Mouse (Mus musculus) macrophage (primary cell): ENCODE results near the gene F12. TPM values are rescaled to one million over a fixed set of nuclear protein-coding genes. Genes with fewer than 3 reads are reported as not detected.

Experiments
- H3K27ac ChIP-seq: fragments of 350-480 bp; formaldehyde crosslinking; 2 replicates; pipeline ENCODE4 v1.9.0; 2021
- H3K36me3 ChIP-seq: fragments of 350-480 bp; formaldehyde crosslinking; 2 replicates; pipeline ENCODE4 v1.9.0; 2021; ENCODE audit errors: inconsistent target
- H3K4me3 ChIP-seq: fragments of 350-480 bp; formaldehyde crosslinking; 2 replicates; pipeline ENCODE4 v1.9.0; 2021; ENCODE audit errors: inconsistent target
- H3K79me2 ChIP-seq: fragments of 350-480 bp; formaldehyde crosslinking; 2 replicates; pipeline ENCODE4 v1.9.0; 2021; ENCODE audit errors: inconsistent target
- WGBS: methylation state at CpG from one replicate; pipeline ENCODE4 v1.1.7; 2026; ENCODE audit warnings: inconsistent platforms; ENCODE audit not compliant: missing documents; 5-methylcytosine and 5-hydroxymethylcytosine counted together
- polyA plus RNA-seq: library from polyadenylated mRNA; stranded (reverse); fragments of 250-400 nt; gene quantifications from 3 replicates; pipeline ENCODE4 v1.2.4, GENCODE M21; 2018; ENCODE audit warnings: inconsistent platforms
- total RNA-seq, 78 experiments: library from RNA; depleted of rRNA; stranded (reverse); fragments of 250-400 nt; gene quantifications; 1 replicate in 9 of 78; 2 replicates in 24 of 78; 3 replicates in 43 of 78; 4 replicates in 2 of 78; pipeline ENCODE4 v1.2.4; 2018; ENCODE audit warnings: inconsistent platforms in 56 of 78

Gene F12
- total RNA-seq (2018; cell fraction: chromatin; rRNA removed): not detected
- not detected for total RNA-seq (2018; cell fraction: cytosol; rRNA removed)
- total RNA-seq (2018; cell fraction: nucleus; rRNA removed): not detected
- polyA plus RNA-seq: not detected in 3 replicates

GRCm38 (mm10) chr13:55426613-55427012 is at the start of gene F12:
TSS of gene F12 (minus strand) at chr13:55426793.
- Histone ChIP-seq H3K36me3 (no peaks in the 10 kb centered on the region), H3K27ac (no peak within 1 kb of the TSS), H3K79me2 (no peaks in the 10 kb centered on the region), H3K4me3 (no peak within 1 kb of the TSS)
- 96% methylated on average over 10 of the region's 10 CpGs for WGBS

GRCm38 (mm10) chr13:55476256-55476655 is 49.7 kb upstream of the F12 start:
- 98% methylated on average over 6 of the region's 8 CpGs for WGBS
- Histone ChIP-seq H3K36me3 (no peaks in the 10 kb centered on the region), H3K4me3 (no peak overlapping the region), H3K79me2 (no peaks in the 10 kb centered on the region), H3K27ac (no peak overlapping the region)

- 93% methylated on average over 5 of the region's 5 CpGs for WGBS
- no peak overlapping the region for H3K27ac ChIP-seq
- no peaks in the 10 kb centered on the region for H3K36me3 ChIP-seq
- no peaks in the 10 kb centered on the region for H3K79me2 ChIP-seq
- no peak overlapping the region for H3K4me3 ChIP-seq
Measured at GRCm38 (mm10) chr13:55475750-55476149, 49.2 kb upstream of the F12 start.

- no peaks in the 10 kb centered on the region for H3K36me3 ChIP-seq
- H3K27ac ChIP-seq: no peak overlapping the region
- 16% methylated on average over 5 of the region's 5 CpGs for WGBS
- no peaks in the 10 kb centered on the region for H3K79me2 ChIP-seq
- no peak overlapping the region for H3K4me3 ChIP-seq
Measured at GRCm38 (mm10) chr13:55474621-55475069, 48.1 kb upstream of the F12 start.

DNA sequence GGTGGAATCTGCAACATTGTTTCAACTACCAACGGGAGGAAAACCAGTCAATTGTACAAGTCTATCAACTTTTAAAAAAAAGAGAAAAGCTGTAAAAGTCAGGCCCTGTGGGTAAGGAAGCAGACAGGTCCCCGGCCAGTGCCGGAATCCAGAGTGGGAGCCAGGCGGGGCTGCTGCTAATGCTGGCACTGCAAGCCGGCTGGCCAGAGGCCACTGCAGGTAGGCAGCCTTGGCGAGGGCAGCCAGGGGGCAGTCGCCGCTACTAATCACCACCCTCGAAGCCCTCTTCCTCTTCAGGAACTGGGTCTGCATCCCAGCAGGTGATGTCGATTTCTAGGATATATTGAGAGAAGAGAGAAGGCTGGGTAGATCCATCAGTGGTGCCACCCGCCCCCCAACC is 47.4 kb upstream of the F12 start:
- H3K4me3 ChIP-seq: no peak overlapping the region
- whole genome bisulfite sequencing: 53% methylated on average over 11 of the region's 11 CpGs
- H3K36me3 ChIP-seq: no peaks in the 10 kb centered on the region
- no peak overlapping the region for H3K27ac ChIP-seq
- H3K79me2 ChIP-seq: no peaks in the 10 kb centered on the region

DNA sequence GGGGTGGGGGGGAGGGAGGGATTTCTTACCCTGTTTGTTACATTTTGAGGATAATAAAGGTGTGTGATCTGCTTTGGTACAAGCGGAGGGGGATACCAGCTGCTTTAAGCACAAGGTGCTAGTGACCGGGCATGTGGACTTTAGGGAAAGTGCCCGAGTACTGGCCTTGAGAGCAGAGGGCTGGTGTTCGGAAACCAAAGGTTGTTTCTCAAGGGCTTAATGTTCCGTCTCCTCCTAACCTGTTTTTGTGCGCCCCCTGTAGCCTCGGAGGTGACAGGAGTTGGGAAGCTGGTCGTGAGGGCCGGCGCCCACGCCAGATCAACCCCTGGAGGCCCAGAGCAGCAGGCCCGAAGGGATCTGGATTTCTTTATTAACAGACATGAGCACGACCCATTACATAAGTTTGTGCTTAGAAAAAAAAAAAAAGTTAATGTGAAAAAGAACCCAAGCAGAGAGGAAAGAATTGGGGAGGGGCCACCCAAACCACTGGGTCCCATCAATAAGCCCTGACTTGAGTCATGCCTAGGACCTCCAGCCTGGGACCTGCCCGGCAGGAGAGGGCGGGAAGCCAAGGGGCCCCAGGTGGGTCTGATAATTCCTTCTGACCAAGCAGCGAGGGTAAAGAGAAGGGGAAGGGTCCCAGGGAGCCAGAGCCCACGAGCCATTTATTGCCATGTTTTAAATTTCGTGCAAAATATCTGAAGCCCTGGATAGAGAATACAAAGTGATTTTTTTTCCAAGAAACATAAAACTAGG is 46.7 kb upstream of the F12 start:
- H3K27ac ChIP-seq: no peak overlapping the region
- no peak overlapping the region for H3K4me3 ChIP-seq
- WGBS: 37% methylated on average over 18 of the region's 18 CpGs
- no peaks in the 10 kb centered on the region for H3K79me2 ChIP-seq
- no peaks in the 10 kb centered on the region for H3K36me3 ChIP-seq

DNA sequence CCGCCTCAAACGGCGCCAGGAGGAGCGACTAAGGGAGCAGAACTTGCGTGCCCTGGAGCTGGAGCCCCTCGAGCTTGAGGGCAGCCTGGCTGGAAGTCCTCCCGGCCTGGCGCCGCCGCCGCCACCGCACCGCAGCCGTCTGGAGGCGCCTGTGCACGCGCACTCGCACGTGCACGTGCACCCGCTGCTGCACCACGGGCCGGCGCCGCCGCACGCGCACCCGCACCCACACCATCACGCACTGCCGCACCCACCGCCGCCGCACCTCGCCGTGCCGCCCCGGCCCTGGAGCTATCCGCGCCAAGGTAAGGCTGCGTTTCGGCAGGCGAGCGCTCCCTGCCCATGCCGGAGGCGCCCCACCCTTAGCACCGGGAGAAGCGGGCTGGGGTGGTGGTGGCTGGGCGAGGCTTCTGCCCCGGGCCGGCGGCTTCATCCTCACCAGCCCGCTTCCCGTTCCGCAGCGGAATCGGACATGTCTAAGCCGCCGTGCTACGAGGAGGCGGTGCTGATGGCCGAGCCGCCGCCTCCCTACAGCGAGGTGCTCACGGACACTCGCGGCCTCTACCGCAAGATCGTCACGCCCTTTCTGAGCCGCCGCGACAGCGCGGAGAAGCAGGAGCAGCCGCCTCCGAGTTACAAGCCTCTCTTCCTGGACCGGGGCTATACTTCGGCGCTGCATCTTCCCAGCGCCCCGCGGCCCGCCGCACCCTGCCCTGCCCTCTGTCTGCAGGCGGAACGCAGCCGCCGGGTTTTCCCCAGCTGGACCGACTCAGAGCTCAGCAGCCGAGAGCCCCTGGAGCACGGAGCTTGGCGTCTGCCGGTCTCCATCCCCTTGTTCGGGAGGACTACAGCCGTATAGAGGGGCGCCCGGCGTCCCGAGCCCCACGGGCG is 45.8 kb upstream of the F12 start:
- Histone ChIP-seq H3K36me3 (no peaks in the 10 kb centered on the region), H3K27ac (no peak overlapping the region), H3K4me3 (no peak overlapping the region), H3K79me2 (no peaks in the 10 kb centered on the region)
- WGBS: 1% methylated on average over 100 of the region's 103 CpGs

DNA sequence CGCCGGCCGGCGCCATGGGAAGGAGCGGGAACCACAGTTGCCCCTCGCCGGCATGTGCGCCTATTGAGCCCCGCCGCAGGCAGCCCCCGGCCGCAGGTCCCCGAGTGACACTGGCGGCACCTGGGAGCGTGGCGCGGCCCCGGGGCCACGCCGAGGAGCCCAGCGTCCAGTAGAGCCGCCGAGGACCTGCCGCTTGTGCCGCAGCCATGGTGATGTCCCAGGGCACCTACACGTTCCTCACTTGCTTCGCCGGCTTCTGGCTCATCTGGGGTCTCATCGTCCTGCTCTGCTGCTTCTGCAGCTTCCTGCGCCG is 45.2 kb upstream of the F12 start:
- WGBS: under 1% methylated on average over 31 of the region's 31 CpGs
- H3K27ac ChIP-seq: no peak overlapping the region
- H3K36me3 ChIP-seq: no peaks in the 10 kb centered on the region
- H3K79me2 ChIP-seq: no peaks in the 10 kb centered on the region
- H3K4me3 ChIP-seq: no peak overlapping the region

DNA sequence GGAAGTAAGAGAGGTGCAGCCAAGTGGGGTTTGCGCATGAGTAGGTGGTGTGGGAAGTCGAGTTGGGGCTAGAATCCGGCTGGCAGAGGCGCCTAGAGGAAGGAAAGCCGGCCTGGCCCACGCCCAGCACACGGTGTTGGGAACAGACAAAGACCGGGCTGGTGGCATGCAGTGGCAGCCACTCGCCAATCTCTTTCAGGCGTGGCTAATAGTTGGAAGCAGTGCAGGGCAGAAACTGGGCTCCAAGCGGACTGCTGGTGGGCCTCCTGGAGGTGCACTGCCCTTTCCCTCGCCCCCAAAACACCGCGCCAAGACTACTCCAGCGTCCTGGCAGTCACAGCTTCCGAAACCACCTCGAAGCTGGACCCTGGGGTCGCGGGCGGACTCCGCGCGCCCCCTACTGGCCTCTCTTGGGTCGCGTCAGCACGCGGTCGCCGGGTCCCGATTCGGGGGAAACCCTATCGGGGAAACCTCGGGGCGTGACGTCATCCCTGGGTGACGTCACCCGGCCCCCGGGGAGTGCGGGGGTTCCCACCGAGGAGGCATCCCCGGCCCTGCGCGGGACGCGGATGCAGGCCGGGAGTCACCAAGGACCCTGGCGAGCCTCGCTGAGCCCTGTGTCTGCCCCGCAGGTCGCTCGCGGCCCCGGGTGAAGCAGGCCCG is 44.7 kb upstream of the F12 start:
- Histone ChIP-seq H3K79me2 (no peaks in the 10 kb centered on the region), H3K27ac (no peak overlapping the region), H3K4me3 (no peak overlapping the region), H3K36me3 (no peaks in the 10 kb centered on the region)
- WGBS: 2% methylated on average over 49 of the region's 54 CpGs

DNA sequence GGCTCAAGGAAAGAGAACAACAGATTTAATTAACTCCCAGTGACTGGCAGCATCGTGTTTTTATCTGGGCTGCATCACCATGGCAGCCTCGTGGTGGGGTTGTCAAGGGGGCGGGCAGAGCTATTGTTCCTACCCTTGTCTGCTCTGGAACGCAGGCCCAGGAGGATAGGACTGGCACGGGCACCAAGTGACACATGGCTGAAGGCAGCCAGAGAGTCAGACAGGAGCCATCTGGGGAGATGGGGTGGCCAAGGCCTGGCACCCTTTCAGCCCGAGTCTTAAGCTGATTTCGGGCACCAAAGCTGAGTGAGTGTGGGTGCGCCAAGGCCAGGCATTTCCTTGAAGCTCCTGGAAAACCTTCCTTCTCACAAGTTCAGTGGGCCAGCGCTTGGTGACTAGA is 43.8 kb upstream of the F12 start:
- no peaks in the 10 kb centered on the region for H3K79me2 ChIP-seq
- WGBS: 72% methylated on average over 9 of the region's 9 CpGs
- no peaks in the 10 kb centered on the region for H3K36me3 ChIP-seq
- no peak overlapping the region for H3K4me3 ChIP-seq
- no peak overlapping the region for H3K27ac ChIP-seq

DNA sequence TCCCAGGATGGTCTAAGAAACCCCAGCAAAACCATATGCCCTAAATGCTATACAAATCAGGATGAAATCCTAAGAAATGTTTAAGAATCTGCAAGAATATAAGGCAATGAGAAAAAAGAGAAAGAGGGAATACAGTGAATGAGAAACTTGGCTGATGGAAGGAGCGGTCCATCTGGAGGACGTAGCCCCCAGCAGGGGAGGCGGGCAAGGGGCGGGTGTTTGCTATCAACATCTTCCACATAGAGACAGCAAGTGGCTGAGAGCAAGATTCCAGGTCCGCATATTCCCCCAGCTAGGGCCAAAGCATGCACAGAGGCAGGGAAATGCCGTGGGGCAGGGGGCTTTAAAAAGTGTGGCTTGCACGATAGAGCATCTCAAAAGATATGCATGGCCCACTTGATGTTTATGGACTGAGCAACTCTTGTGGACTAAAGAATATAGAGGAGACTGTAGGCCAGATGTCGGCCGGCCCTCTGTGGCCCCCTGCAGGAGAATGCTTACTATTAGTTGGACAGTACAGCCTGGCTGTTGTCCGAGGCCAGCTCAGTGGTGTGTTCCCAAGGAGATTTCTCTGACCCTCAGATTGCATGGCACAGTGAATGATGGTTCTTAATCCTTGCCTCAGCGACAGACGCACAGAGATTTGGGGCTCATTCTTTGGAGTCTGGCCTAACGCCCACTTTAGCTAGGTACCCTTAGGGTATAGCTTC is 42.4 kb upstream of the F12 start:
- Histone ChIP-seq H3K4me3 (no peak overlapping the region), H3K27ac (no peak overlapping the region), H3K36me3 (no peaks in the 10 kb centered on the region), H3K79me2 (no peaks in the 10 kb centered on the region)
- WGBS: 54% methylated on average over 13 of the region's 13 CpGs

- H3K79me2 ChIP-seq: no peaks in the 10 kb centered on the region
- no peak overlapping the region for H3K4me3 ChIP-seq
- H3K27ac ChIP-seq: no peak overlapping the region
- no peaks in the 10 kb centered on the region for H3K36me3 ChIP-seq
- WGBS: 29% methylated on average over 5 of the region's 5 CpGs
Measured at GRCm38 (mm10) chr13:55465830-55466440, 39.3 kb upstream of the F12 start.

GRCm38 (mm10) chr13:55465184-55465583 is 38.6 kb upstream of the F12 start:
- Histone ChIP-seq H3K79me2 (no peaks in the 10 kb centered on the region), H3K36me3 (0 out of 2 replicates have a peak, but pooled peaks cover 2% of the 10 kb centered on the region), H3K4me3 (no peak overlapping the region), H3K27ac (no peak overlapping the region)
- WGBS: 9% methylated on average over 3 of the region's 3 CpGs
